Mouse (Mus musculus) liver, adult 2 months (tissue): ENCODE data around the gene Dhps.

ENCODE experiments used
- CTCF ChIP-seq: fragments of 200-500 bp; IDR thresholded peaks from 2 replicates; pipeline ENCODE4 v1.5.1; 2011; ENCODE audit warnings: low read depth, low read length, control low read depth
- POLR2A ChIP-seq: fragments of 200-500 bp; IDR thresholded peaks from 2 replicates; pipeline ENCODE4 v1.6.1; 2011; ENCODE audit warnings: low read length, control low read depth; ENCODE audit not compliant: insufficient read depth; ENCODE audit errors: extremely low read depth

- TF ChIP-seq CTCF, result no peak
- TF ChIP-seq POLR2A, result no peak
These were observed 24.6 kb downstream of the Dhps start for GRCm38 (mm10) chr8:85096196-85096595.
